Mouse (Mus musculus) monocyte, adult 5-6 weeks (primary cell): ENCODE data around the gene Etnppl. TPM values are rescaled to one million over a fixed set of nuclear protein-coding genes. Genes with fewer than 3 reads are reported as not detected.

Experiments
- ATAC-seq: fragments of 153-309, 156-312 bp; replicated peaks from 2 replicates; pipeline ENCODE4 v1.8.0; 2017; ENCODE audit warnings: mild to moderate bottlenecking; ENCODE audit not compliant: low TSS enrichment, insufficient number of reproducible peaks, severe bottlenecking, poor library complexity, low FRiP score
- total RNA-seq: library from RNA; stranded (forward); fragments of 200-1000, 200-491, 200-594 nt; gene quantifications from 3 replicates; pipeline ENCODE4 v1.2.3, GENCODE M21; 2017

Gene Etnppl
- not detected in 3 replicates for total RNA-seq

DNA sequence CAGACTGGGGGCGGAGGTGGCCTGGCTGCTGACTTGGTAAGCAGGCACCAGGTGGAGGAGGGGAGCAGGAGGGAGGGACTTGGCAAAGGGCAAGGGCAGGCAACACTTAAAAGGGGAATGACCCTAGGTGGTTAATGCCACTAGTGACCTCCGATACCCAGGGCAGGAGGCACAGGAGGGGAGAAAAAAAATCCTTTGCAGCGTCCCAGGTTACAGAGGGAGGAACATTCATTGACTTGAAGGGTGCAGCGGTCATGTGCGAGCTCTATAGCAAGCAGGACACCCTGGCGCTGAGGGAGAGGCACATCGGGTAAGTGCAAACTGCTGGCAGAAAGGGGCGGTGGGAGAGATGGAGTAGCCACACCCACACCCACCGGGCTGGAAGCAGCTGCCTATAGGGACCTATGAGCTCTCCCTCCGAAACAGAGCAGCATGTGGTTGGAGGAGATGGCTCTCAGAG lies at the start of gene Etnppl:
Gene Etnppl (plus strand): TSS at position 10 of the 460 bp plus-strand sequence.
- ATAC-seq, result no peak

DNA sequence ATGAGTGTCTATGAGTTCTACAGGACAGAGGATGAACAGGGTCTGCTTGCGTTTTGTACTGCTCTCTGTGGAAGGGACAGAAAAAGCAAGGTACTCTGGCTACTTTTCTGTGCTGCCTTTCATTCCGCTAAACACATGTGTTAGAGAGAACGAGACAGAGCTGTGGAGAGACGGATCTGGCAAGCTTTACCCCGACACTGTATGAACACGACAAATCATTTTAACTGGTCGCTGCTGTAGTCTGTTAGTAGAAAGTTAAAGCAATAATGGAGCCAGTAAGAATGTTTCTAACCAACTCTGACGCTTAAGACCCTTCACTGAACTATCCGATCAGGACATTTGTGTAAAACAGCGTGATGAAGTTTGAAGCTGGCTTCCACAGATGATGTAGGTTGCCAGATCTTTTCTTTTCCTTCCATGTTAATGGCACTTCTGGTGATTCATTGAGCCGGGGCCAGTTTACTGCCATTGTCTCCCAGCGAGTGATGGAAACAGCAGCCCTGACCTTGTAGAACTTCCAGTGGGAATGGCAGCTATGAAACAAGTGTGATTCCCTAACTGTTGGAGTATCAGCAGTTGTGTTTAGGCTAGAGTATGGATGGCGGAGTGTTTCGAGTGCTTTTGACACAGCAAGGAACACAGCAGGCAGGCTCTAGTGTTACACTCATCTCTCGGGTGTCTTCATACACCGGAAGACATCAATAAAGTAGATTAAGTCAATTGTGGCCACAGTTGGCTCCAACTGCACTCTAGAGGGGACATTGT lies 48.7 kb upstream of the Etnppl start:
- no peak for ATAC-seq

DNA sequence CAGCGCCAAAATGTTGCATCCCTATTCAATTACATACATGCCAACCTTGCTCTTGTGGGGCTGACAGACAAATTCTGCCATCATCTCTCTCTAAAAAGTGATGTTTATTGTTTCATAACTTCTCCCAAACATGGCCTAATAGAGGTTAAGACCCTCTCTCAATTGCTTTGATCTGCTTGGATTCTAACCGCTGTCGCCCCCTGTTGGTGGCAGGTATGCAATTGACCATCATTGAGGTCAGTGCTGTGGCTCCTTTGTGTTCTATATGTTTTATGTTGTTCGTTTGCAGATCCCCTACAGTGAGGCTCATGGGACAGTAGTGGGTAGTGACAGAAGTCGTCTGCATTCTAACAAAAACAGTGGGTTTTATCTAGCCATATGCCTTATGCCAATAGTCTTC lies 44.0 kb upstream of the Etnppl start:
- no peak for ATAC-seq

DNA sequence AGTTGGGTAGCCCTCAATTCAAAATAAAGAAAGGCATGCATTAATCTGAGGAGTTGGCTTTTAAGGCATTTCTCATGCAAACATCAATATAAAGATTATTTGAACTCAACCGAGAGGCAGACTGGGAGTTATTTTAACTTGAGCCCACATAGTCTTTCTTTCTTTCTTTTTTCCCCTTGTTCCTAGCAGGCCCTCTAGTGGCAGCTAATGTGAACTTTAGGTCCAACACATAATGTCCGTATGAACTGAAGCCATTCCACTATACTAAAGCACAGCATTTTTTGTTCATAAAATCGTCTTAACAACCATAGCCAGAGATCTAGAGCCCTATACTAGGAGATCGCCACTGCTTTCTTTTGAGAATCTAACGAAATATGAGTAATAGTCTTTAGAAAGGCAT lies 42.6 kb upstream of the Etnppl start:
- no peak for ATAC-seq

DNA sequence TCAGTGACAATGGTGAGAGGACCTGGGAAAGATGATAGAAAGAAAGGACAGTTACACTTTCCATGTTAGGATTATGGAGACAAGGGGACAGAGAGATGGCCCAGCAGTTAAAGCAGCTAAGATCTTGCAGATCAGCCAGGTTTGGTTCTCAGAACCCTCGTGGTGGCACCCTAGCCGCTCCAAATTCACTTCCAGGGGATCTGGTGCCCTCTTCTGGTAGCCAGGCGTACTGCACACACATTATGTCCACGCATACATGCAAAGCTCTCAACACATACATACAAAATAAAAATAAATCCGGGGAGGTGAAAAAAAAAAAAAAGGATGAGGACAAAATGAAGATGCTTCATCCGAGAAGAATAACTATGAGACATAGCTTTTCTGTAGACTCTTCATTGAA lies 40.6 kb upstream of the Etnppl start:
- no peak for ATAC-seq

DNA sequence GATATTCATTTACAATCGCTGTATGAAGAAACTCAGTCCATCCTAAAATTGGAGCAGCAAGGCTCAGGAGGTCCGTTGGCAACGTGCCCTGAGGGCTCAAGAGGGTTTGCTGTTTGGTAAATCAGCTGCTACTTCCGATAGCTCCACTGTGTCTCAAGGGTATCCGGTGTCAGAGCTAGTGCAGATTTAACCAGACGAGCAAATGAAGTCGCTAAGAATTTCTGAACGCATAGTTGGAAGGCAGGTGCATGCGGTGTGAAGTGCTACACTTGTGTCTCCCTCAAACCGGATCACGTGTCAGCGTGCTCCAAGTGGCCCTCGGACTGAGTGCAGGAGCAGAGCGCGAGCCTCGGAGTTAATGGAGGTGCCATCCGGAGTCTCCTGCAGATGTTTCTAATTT lies 37.7 kb upstream of the Etnppl start:
- no peak for ATAC-seq

DNA sequence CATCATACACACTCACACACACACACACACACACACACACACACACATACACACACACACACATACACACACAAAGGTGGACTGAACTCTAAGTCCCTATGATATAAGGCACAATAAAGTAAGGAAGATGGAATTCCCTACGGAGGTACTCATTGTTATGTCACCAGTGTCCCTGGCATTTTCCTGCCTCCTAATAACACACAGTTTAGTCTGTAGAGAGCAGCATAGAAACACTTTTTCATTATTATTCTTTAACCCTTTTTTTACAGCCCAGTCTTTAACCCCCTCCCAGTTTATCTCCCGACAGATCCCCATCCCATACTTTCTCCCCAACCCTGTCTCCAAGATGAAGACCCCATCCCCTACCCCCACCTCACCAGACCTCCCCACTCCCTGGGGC lies 35.7 kb upstream of the Etnppl start:
- no peak for ATAC-seq

DNA sequence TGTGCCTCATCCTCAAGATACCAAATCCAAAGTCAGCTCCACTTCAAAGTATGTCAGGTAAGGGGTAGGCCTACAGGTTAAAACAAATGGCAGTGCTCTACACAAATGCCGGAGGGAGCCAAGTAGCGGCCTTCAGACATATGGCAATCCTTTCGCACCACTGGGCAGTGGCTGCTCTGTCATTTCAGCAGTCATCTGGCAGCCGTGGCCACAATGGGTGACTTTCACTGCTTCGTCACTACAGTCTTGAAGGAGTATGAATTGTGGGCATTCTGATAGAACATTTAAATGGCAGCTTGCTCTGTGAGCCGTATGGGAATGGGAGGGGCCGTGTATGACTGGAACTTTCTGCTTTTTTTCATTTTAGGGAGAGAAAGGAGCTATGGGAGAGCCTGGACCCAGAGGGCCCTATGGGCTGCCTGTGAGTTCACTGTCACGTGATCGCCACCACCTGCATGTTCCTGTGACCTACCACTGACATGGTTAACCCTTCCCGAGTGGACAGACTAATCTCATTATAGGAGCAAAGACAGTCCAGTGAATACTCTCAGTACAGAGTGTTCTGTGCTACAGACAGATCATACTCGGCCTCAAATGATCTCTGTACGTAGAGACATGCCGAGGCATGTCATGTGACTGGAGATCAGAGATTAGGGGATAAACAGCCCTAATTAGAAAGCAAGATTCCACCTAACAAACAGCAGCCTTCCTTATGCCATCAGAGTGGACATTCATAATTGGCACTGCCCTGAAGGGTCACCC lies 34.2 kb upstream of the Etnppl start:
- ATAC-seq, result no peak

DNA sequence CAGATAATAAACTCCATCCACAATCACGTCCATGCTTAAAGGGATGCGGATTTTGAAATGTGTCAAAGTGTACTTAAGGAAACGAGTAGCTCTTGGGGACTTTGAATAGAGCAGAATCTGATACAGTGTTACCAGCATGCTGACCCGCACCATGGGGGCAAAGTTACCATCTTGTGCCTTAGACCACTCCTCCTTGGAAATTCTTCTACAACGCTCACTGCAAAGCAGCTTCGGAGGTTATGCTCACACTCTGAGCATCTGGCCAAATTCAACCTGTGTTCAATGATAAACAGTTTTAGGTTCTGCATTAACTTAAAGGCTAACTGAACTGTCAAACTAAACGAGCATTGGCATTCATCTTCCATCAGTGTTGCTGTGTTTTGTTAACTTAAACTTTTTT lies 33.2 kb upstream of the Etnppl start:
- ATAC-seq, result no peak

DNA sequence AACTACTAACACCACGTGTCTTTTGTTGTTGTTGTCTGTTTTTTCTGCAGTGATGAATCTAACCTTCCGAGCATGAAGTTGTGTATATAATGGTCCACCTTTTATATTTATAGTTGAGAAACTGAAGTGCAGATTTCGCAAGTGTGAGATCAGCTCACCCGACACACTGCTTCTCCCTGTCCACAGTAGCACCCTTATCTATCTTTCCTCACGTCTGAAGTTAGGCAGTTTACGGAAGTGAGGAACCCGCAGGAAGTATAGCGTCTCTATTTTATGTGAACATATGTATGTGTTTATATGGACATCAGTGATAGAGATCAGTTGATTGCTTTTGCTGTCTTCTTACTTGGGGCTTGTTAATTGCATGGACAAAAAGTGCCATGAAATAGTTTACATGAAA lies 22.2 kb upstream of the Etnppl start:
- ATAC-seq, result no peak

DNA sequence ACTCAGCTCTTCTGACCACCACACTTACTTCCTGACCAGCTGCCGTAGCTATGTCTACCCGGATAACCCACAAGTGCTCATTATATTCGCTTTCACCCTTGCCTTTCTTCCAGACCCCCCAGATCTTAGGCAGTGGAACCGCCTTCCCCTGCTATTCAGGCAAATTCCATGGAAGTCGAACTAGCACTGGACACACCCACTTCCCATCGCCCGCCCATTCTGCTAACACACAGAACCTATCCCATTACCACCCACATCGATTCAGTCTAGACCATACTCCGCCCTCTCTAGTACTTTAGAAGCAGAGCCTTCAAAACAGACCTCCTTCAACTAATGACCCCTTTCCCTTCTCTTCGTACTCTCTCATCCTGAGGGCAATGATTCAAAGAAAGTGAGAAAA lies 15.8 kb upstream of the Etnppl start:
- ATAC-seq, result no peak

DNA sequence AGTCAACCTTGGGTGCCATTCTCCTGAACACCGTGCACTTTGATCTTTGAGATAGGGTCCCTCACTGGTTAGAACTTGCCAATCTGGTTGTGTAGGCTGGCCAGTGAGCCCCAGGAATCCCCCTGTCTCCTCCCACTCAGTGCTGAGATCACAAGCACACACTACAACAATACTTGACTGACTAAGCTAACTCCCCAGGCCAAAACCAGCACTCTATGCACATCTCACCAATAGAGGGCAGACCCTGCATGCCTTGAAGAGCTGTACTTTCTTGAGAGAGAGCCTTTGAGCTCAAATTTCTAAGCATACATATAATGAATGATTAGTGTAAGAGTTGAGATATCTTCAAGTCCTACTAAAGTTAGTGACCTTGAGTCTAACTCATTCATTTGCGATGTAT lies 9.3 kb upstream of the Etnppl start:
- no peak for ATAC-seq

DNA sequence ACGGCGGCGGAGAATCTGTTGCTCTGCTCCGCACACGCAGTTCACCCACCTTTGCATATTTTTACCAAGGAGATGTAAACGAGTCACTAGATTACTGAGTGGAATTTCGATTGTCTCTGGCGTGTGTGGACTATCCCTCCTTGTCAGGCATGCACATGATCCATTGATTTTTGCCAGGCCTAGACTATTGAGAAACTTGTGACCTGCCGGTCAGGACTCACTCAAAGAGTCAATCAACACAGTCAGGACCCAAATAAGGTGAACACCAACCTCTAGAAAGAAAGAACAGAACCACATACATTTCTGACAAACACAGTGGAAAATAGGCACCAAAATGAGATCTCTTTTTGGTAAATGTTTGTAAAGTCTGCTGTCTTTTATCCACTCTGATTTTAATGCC lies 2.8 kb upstream of the Etnppl start:
- no peak for ATAC-seq

DNA sequence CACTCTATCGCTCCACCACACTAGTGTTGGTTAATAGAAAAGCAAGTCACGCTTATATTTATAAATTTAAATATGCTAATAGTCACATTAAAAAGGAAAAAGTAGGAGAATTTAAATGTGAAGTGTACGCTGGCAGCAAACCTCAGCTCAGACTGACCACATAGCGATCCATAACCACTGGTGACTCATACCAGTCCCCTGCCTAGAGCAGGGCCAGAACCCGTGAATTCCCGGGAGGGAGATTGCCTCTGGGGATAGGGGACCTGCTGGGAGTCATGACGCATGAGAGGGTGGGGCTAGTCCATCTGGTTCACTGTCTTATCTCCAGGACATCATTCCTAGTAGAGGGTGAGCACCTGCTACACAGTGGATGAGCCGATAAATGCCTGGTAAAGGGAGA lies 1.6 kb upstream of the Etnppl start:
- ATAC-seq, result no peak

DNA sequence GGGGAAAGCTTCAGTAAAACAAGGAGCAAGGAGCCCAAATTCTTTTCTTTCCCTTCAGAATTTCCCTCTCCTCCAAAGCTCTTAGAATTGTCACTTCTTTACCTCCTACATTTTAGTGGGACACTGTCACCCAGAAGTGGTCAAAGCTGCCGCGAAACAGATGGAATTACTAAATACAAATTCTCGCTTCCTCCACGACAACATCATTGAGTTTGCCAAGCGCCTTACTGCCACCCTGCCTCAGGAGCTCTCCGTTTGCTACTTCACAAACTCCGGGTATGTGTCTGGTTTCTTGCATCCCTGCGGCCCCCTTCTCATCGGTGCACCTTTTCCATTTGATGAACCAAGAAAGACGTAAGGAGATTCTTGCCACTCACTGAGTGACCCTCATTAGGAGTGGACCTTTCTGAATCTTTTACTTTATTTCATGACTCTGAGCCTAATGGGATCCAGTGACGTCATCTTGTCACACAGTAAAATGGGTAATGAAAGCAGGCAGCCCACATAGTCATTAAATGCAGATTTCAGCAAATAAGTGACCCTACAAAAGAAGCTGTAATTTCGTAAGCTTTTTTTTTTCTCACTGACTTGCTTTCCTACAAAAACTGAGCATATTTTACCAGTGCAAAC lies 3.4 kb downstream of the Etnppl start:
- ATAC-seq, result no peak

DNA sequence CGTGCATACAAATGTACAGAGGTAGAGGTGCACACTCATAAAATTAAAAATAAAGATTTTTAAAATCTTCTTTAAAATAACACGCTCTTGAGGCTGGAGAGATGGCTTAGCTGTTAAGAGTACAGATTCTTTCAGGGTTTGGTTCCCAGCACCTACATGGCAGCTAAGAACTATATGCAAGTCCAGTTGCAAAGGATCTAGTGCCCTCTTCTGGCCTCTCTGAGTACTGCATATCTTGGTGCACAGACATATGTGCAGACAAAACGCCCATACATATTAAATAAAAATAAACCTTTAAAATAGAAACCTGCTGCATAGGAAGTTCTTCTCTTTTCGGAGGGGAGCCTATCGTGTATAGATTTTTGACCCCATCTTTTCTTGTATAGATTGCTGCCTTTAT lies 11.1 kb downstream of the Etnppl start:
- no peak for ATAC-seq

DNA sequence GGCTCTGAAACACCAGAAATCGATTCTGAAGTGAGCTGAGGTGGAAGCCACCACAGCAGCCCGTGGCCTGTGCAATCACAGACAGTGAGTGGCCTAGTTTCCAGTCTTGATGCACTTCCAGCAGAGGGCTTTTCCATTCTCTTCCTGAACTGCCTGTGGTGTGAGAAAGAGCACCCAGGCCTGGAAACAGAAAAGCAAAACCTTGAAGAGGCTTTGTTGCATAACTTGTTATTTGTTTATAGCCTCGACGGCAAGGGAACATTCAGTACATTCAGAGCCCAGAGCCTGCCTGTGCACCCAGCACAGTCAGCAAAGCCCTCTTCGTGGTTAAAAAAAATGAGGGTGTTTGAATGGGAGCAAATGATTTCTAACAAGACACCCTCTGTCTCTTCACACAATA lies 16.6 kb downstream of the Etnppl start:
- ATAC-seq, result no peak

DNA sequence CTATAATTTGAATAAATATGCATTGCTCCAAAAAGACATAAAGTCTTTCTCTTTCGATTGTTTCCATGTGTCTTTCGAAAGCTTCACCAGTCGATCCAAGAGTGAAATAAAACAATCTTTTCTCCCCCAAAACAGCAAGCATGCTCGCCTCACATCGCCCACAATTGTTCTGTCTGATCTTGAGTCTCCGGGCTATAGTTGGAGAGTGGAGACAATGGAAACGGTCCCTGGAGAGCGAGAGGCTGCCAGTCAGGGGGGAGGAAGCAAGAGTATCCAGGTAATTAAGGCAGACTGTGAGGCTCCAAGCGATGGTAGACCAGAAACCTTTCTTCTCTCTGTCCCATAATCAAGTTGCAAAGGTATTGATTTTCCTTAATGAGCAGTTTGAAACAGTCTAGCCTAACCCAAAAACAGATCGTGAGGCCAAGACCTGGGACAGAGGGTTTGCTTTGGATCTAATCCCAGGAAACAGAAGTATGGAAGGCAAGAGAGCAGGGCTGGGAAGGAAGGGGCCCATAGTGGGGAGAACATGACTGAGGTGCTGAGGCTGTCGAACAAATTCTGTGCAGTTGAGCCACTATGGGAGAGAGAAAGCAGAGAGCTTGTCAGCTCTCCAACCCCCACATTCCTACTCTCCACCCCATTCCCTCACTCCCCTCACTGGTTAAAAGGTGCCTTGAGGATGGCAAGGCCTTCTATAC lies 29.0 kb downstream of the Etnppl start:
- ATAC-seq, result no peak

DNA sequence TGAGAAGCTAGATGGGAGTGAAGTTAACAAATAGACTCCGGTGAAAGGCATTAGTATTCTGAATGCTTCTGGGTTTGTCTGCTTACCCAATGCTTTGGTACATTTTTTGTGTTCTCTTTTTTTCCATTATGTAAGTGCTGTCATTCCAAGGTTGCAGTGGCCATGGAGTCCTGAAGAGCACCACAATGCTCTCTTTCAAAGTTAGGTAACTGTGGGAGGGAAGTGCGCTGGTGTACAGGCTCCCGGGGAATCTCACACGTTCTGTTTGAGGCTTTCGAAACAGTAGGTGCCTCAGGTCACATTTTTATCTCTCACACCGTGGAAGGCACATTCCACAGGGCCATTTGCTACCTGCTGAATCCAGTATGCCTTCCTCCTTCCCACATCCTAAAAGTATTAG lies 32.3 kb downstream of the Etnppl start:
- ATAC-seq, result no peak
